Mouse (Mus musculus) liver, embryonic 14.5 days (tissue): ENCODE results near the gene Sarm1.
A peak's percentile ranks its signal among the peaks of the same experiment; 100 is the strongest.

ENCODE experiments used
- CTCF ChIP-seq: IDR thresholded peaks from 2 replicates; pipeline ENCODE4 v1.5.1; 2016; ENCODE audit warnings: antibody characterized with exemption, low read depth, control low read depth
- EP300 ChIP-seq: IDR thresholded peaks from 2 replicates; pipeline ENCODE4 v1.6.1; 2016; ENCODE audit warnings: antibody characterized with exemption, low read depth

GRCm38 (mm10) chr11:78509148-78509547 lies 11.6 kb upstream of the Sarm1 start:
- TF ChIP-seq CTCF, result peak; percentile 51
- TF ChIP-seq EP300, result no peak
